Mouse (Mus musculus) liver, adult 2 months (tissue): ENCODE measurements around the gene Meis2.

Experiments used
- CTCF ChIP-seq: fragments of 200-500 bp; IDR thresholded peaks from 2 replicates; pipeline ENCODE4 v1.5.1; 2011; ENCODE audit warnings: low read depth, low read length, control low read depth
- POLR2A ChIP-seq: fragments of 200-500 bp; IDR thresholded peaks from 2 replicates; pipeline ENCODE4 v1.6.1; 2011; ENCODE audit warnings: low read length, control low read depth; ENCODE audit not compliant: insufficient read depth; ENCODE audit errors: extremely low read depth

- TF ChIP-seq CTCF (no peak), POLR2A (no peak)
Observed at GRCm38 (mm10) chr2:116015520-116015919, 50.1 kb downstream of the Meis2 start.
